Mouse (Mus musculus) kidney, postnatal 10 days (tissue): ENCODE measurements at regions not wholly inside any gene's neighbourhood (a gene's known extent, or its start where the extent isn't known, plus 50 kb on each side); places are given as distances from the start of the nearest gene placed in this dataset.

ENCODE experiments used
- DNase-seq: peaks from one replicate; pipeline ENCODE4 v3.0.0; 2021; ENCODE audit warnings: mixed read lengths

DNA sequence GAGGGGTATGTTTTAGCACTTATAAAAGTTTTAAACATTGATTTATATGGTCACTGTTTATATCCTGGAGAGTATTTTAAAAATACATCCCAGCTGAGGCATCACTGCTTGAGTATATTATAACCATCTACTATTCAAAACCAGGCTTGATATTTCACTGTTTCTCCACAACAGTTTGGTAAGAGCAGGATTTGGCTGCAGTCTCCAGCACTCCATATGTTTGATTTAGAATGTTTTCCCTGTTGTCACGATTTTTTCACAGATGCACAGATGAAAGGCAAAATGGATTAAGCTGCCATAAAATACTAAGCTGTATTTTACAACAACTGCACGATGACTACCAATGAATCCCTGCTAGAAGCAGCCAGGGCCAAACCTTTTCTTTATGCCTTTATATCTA, 166.6 kb downstream of the Cox7b2 start:
- no peak for DNase-seq

DNA sequence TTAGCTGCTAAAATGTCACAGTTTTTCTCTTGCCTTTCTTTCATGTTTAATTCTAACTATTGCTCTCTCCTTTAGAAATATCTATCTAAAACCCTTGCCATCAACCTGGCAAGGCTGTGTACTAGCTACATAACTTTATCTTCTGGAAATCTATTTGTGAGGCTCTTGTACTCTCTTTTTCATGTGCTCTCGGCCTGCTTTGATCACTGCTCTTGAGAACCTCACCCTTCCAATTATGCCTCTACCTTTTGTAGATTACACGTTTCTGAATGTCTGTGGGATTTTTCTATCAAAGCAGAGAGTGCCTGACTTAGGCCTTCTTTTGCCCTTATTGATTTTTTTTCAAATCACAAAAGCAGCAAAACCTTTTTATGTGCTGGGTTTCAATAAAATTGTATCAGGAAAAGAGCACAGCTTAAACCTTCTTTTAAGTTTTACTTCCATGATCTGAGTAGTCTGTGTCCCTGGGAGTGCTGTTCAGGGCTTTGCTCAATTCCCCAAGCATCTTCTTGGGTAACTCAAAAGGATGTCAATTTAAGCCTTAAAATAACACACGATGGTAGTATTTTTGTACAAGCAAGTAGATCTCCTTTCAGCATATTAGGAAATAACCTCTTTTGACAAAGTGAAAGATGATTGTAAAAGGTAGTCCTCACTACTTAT, 181.7 kb downstream of the Cox7b2 start:
- DNase-seq: no peak

GRCm38 (mm10) chr5:71341512-71341911, 206.5 kb downstream of the Cox7b2 start:
- no peak for DNase-seq

- peak; percentile 4 for DNase-seq
These were observed 213.8 kb upstream of the Gabra2 start for GRCm38 (mm10) chr5:71309414-71309813.

- DNase-seq: no peak
These were observed 166.7 kb upstream of the Gabra2 start for GRCm38 (mm10) chr5:71262202-71262883.

- DNase-seq: no peak
These were observed 153.6 kb upstream of the Gabra2 start for GRCm38 (mm10) chr5:71249273-71249672.

- DNase-seq: no peak
These were observed 152.9 kb upstream of the Gabra2 start for GRCm38 (mm10) chr5:71248318-71249135.

DNA sequence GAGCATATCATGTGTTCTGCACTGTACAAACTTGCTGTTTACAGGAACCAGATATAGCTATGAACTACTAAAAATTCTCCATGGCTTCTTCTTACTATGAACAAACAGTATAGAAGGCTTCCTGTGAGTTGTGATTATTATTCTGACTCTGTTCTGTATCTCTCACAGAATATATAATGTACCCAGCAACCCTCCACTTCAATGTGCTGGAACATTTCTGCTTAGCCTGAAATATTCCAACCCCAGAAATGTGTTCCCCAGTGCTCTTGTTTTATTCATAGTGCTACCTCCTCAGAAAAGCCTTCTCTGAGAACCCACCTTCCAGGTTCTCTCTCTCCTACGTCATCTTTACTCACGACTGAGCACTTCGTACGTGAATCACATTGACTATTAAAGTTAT, 132.0 kb upstream of the Gabra2 start:
- no peak for DNase-seq

DNA sequence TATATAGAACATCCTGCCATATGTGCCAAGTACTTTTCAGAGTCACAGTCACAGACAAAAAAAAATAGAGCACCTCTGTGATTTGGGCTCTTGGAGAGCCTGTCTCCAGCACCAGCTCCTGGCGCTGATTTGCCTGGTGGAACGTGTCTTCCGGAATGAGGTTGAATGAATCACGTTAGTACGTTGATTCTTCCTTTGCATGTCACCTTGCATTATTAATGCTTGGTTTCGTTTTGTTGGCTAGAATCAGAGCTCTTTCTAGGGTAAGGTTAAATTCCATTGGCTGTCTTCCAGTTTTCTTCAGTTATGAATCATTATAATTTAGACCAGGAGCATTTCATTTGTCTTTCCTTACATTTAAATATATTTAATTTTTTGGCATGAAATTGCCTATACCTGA, 105.2 kb upstream of the Gabra2 start:
- DNase-seq: no peak

DNA sequence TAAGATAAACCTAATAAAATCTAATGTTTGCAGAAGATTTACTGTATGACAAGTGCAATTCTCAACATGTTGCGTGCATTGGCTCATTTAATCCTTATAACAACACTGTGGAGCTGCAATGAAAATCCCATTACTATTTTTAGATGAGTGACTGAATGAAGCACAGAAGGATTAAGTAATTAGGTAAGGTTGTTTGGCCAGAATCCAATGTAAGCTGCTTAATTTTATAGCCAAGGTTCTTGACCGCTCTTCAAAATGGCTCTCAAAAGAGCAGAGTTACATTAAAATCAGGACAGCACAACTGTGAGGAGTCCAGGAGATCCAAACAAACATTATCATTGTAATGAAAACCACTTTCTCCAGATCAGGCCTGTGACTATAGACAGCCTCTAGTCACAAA, 81.7 kb upstream of the Gabra2 start:
- no peak for DNase-seq

GRCm38 (mm10) chr5:71170378-71170777, 74.7 kb upstream of the Gabra2 start:
- no peak for DNase-seq
